ENCODE assay signal across 30 mouse cellular contexts in genomic region chr16:17040716-17041115, GRCm38 (mm10).
"Had no signal": no experiment of that assay in that cellular context is flagged by ENCODE, and none has a peak within 500 bp of the region (broad histone marks: within the 10 kb centered on the region; RNA-seq: fewer than 3 reads in every experiment).

No protein-coding gene starts in this region.

- H3K27ac ChIP-seq: heart, embryonic 13.5 days; heart, embryonic 15.5 days; hindbrain, embryonic 10.5 days; hindbrain, embryonic 12.5 days; hindbrain, embryonic 13.5 days; hindbrain, embryonic 14.5 days; hindbrain, embryonic 15.5 days; hindbrain, postnatal 0 days; intestine, embryonic 15.5 days; kidney, embryonic 15.5 days; kidney, postnatal 0 days; left cerebral cortex, adult 2 months had no signal

- DNase-seq: heart, postnatal 10 days; heart, postnatal 14 days; heart, postnatal 36 days; heart, postnatal 4 days; kidney, adult 11 months; kidney, adult 18-20 months; kidney, adult 2 months; kidney, adult 8-10 months; kidney, adult 9 months; kidney, postnatal 10 days; kidney, postnatal 14 days; kidney, postnatal 25 days; kidney, postnatal 36 days; kidney, postnatal 4 days; layer of hippocampus, adult 9-11 months; layer of hippocampus, postnatal 36 days had no signal

- H3K27me3 ChIP-seq: heart, embryonic 12.5 days; heart, embryonic 13.5 days; heart, embryonic 15.5 days; hindbrain, embryonic 12.5 days; hindbrain, embryonic 13.5 days; hindbrain, embryonic 15.5 days; intestine, embryonic 15.5 days; kidney, embryonic 15.5 days had no signal

- H3K4me3 ChIP-seq: heart, embryonic 12.5 days; heart, embryonic 13.5 days; heart, embryonic 15.5 days; hindbrain, embryonic 10.5 days; hindbrain, embryonic 12.5 days; hindbrain, embryonic 13.5 days; hindbrain, embryonic 15.5 days; intestine, embryonic 15.5 days; kidney, embryonic 15.5 days; layer of hippocampus, adult 2 months; left cerebral cortex, adult 2 months had no signal

- H3K9me3 ChIP-seq: heart, embryonic 12.5 days; heart, embryonic 13.5 days; heart, embryonic 15.5 days; hindbrain, embryonic 10.5 days; hindbrain, embryonic 12.5 days; hindbrain, embryonic 13.5 days; hindbrain, embryonic 15.5 days; intestine, embryonic 15.5 days; kidney, embryonic 15.5 days had no signal

- H3K4me1 ChIP-seq: heart, embryonic 12.5 days; heart, embryonic 15.5 days; hindbrain, embryonic 10.5 days; hindbrain, embryonic 13.5 days; hindbrain, embryonic 15.5 days; intestine, embryonic 15.5 days; kidney, embryonic 15.5 days had no signal

- H3K9ac ChIP-seq: heart, embryonic 12.5 days; heart, embryonic 13.5 days; heart, embryonic 15.5 days; hindbrain, embryonic 12.5 days; hindbrain, embryonic 13.5 days; hindbrain, embryonic 14.5 days; hindbrain, embryonic 15.5 days; intestine, embryonic 15.5 days; kidney, embryonic 15.5 days had no signal
